9 mouse cellular contexts compared by ENCODE assay signal in genomic region chr5:118355691-118356337, GRCm38 (mm10).
DNase-seq lines count a peak whose midpoint lies in the region; ATAC-seq and TF ChIP-seq lines count a peak whose summit lies in the region.
"Had no signal": no experiment of that assay in that cellular context is flagged by ENCODE, and none has a peak within 500 bp of the region (broad histone marks: within the 10 kb centered on the region; RNA-seq: fewer than 3 reads in every experiment).

No protein-coding gene starts in this region.

- H3K9me3 ChIP-seq in heart, embryonic 14.5 days (ENCODE audit: control insufficient read depth, low read length) = 0 out of 2 replicates have a peak, but pooled peaks cover 3% of the 10 kb centered on the region
- H3K9me3 ChIP-seq in lung, postnatal 0 days (ENCODE audit: low read length) = no peaks in the 10 kb centered on the region

- ATAC-seq in heart, embryonic 14.5 days (ENCODE audit: insufficient number of reproducible peaks, insufficient read depth, low FRiP score, low read depth) = peak; percentile 23; the same call in 1 of the 2 replicates
- peak; percentile 67 for ATAC-seq in lung, postnatal 0 days

- intact Hi-C loops in left cerebral cortex, postnatal 25 days (cut with DNase I) = no loop called here

- DNase-seq in kidney, adult 11 months = peak; percentile 39
- no peak for DNase-seq in kidney, postnatal 10 days
- DNase-seq in adrenal gland, postnatal 36 days = peak; percentile 30 to 57
- peak; percentile 60 for DNase-seq in lung, postnatal 0 days (ENCODE audit: low spot score)
- no peak for DNase-seq in layer of hippocampus, adult 2 months (ENCODE audit: low spot score in 2 of 2)
- no peak for DNase-seq in yolk sac, embryonic 10.5 days (ENCODE audit: low spot score)
- no peak for DNase-seq in left cerebral cortex, postnatal 25 days (ENCODE audit: low spot score in 2 of 2)

- no peak for TF ChIP-seq EP300 in lung, postnatal 0 days (IDR thresholded peaks at IDR 0.05)

- no peaks in the 10 kb centered on the region for H3K36me3 ChIP-seq in heart, embryonic 14.5 days (ENCODE audit: control insufficient read depth, insufficient read depth, low read length)
- no peaks in the 10 kb centered on the region for H3K36me3 ChIP-seq in lung, postnatal 0 days (ENCODE audit: insufficient read depth, low read length)

- no peak for TF ChIP-seq CTCF in lung, postnatal 0 days (IDR thresholded peaks at IDR 0.05)
- TF ChIP-seq CTCF in layer of hippocampus, adult 2 months (conservative IDR thresholded peaks at IDR 0.05) = no peak

- no peak overlapping the region for H3K4me3 ChIP-seq in heart, embryonic 14.5 days (ENCODE audit: control insufficient read depth in 1 of 2, insufficient read depth in 1 of 2, low read depth in 1 of 2, low read length in 2 of 2)
- no peak overlapping the region for H3K4me3 ChIP-seq in lung, postnatal 0 days (ENCODE audit: low read depth, low read length)
- no peak overlapping the region for H3K4me3 ChIP-seq in layer of hippocampus, adult 2 months

- no peak overlapping the region for H3K9ac ChIP-seq in heart, embryonic 14.5 days (ENCODE audit: low read length)
- H3K9ac ChIP-seq in lung, postnatal 0 days (replicated peaks; ENCODE audit: low read depth) = no peak overlapping the region

- peaks cover 19 to 25% of the 10 kb centered on the region in 2 experiments for H3K4me1 ChIP-seq in heart, embryonic 14.5 days (ENCODE audit: control insufficient read depth in 2 of 2, insufficient read depth in 2 of 2, low read length in 2 of 2)
- H3K4me1 ChIP-seq in lung, postnatal 0 days (ENCODE audit: insufficient read depth, low read depth, low read length) = peaks cover 8% of the 10 kb centered on the region

- WGBS in heart, embryonic 14.5 days = 59% methylated on average over 11 of the region's 11 CpGs
- WGBS in lung, postnatal 0 days = 42% methylated on average over 11 of the region's 11 CpGs

- H3K4me2 ChIP-seq in heart, embryonic 14.5 days (ENCODE audit: low read length) = no peak overlapping the region
- H3K4me2 ChIP-seq in lung, postnatal 0 days (replicated peaks; ENCODE audit: low read depth, low read length) = no peak overlapping the region
- H3K4me2 ChIP-seq: liver, embryonic 11.5 days had no signal

- peak overlapping the region; percentile 30 to 50; a peak in 3 of 4 replicates for H3K27ac ChIP-seq in heart, embryonic 14.5 days (replicated peaks in 1 of 2; ENCODE audit: control insufficient read depth in 1 of 2, insufficient read depth in 1 of 2, low read depth in 2 of 2, low read length in 2 of 2)
- no peak overlapping the region for H3K27ac ChIP-seq in lung, postnatal 0 days (ENCODE audit: low read length)
- no peak overlapping the region for H3K27ac ChIP-seq in layer of hippocampus, adult 2 months

- no peaks in the 10 kb centered on the region for H3K27me3 ChIP-seq in heart, embryonic 14.5 days (ENCODE audit: control insufficient read depth, insufficient read depth, low read length)
- H3K27me3 ChIP-seq in lung, postnatal 0 days (replicated peaks; ENCODE audit: insufficient read depth, low read length) = no peaks in the 10 kb centered on the region

Comparison
In these comparisons a context has a peak if more than half of its experiments do, and no peak if none do; other contexts are left out.
1. DNase-seq: peak in kidney, adult 11 months (single experiment), adrenal gland, postnatal 36 days (2 of 2) and lung, postnatal 0 days (single experiment); none in kidney, postnatal 10 days (single experiment), layer of hippocampus, adult 2 months (0 of 2), yolk sac, embryonic 10.5 days (single experiment) and left cerebral cortex, postnatal 25 days (0 of 2).
2. H3K27ac ChIP-seq: peak in heart, embryonic 14.5 days (2 of 2); none in lung, postnatal 0 days (single experiment) and layer of hippocampus, adult 2 months (single experiment).